Mouse (Mus musculus) lung, adult 2 months (tissue): ENCODE measurements around the gene Rpp14. TPM values are rescaled to one million over a fixed set of nuclear protein-coding genes. Genes with fewer than 3 reads are reported as not detected.

Source experiments
- DNase-seq: peaks from one replicate; pipeline ENCODE4 v3.0.0; 2022
- H3K4me1 ChIP-seq: fragments of 200-500 bp; 2 replicates; pipeline ENCODE4 v1.6.1; 2011; ENCODE audit warnings: low read length; ENCODE audit not compliant: control insufficient read depth, insufficient read depth
- H3K4me3 ChIP-seq: fragments of 200-500 bp; replicated peaks from 2 replicates; pipeline ENCODE3; 2011; ENCODE audit warnings: low read depth, mild to moderate bottlenecking, control low read depth, low read length; ENCODE audit errors: extremely low read depth
- CTCF ChIP-seq: fragments of 200-500 bp; IDR thresholded peaks from 2 replicates; pipeline ENCODE4 v1.5.1; 2011; ENCODE audit warnings: mild to moderate bottlenecking, low read length, control low read depth; ENCODE audit not compliant: insufficient read depth
- POLR2A ChIP-seq: fragments of 200-500 bp; IDR thresholded peaks from 2 replicates; pipeline ENCODE4 v1.6.1; 2011; ENCODE audit warnings: low read depth, mild to moderate bottlenecking, control low read depth, low read length, borderline replicate concordance; ENCODE audit errors: extremely low read depth
- WGBS: fragments of 180-500 bp; shearing (Covaris S2); methylation state at CpG from one replicate; pipeline ENCODE4 v1.1.7; 2018; 5-methylcytosine and 5-hydroxymethylcytosine counted together
- polyA plus RNA-seq: library from polyadenylated mRNA; depleted of rRNA; stranded (reverse); fragments of >200 nt; gene quantifications from 2 replicates; pipeline ENCODE4 v1.2.3, GENCODE M21; 2012

The Rpp14 gene
- polyA plus RNA-seq, 1 experiment: 8.2 TPM

DNA sequence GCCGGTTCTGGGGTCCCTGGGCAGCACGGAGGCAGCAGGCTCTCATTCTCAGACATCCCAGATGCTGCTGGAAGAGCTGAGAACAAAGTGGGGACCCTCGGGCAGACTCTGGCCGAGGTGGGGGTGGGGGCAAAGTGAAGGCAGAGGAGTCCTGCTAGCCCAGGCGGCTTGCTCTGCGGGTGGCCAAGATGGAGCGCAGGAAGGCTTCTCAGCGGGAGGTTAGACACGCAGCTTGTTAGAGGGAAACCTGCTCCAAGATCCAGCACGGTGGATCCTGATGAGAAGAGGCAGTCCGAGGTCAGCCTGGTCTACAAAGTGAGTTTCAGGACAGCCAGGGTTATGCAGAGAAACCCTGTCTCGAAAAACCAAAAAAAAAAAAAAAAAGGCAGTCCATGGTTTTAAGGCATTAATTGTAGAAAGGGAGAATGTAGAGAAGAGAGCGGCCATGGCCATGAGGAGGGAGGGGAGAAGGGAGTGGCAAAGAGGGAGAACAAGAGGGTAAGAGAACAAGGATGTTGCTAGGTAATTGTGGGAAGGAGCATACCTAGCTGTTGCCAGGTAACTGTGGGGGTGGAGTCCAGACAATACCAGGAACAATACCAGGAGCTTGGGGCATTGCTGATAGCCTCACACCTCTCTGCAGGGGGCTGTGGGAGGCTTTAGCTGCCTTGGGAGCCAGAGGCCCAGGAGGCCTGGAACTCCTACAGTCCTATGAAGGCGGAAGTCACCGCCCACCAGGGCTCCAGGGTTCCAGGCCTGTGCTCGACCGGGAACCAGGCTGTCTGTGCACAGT is 25.7 kb upstream of the Rpp14 start:
- DNase-seq: peak; percentile 8
- H3K4me1 ChIP-seq: no peaks in the 10 kb centered on the region
- no peak overlapping the region for H3K4me3 ChIP-seq
- 63% methylated on average over 17 of the region's 17 CpGs for WGBS
- TF ChIP-seq POLR2A: no peak
- TF ChIP-seq CTCF: no peak

DNA sequence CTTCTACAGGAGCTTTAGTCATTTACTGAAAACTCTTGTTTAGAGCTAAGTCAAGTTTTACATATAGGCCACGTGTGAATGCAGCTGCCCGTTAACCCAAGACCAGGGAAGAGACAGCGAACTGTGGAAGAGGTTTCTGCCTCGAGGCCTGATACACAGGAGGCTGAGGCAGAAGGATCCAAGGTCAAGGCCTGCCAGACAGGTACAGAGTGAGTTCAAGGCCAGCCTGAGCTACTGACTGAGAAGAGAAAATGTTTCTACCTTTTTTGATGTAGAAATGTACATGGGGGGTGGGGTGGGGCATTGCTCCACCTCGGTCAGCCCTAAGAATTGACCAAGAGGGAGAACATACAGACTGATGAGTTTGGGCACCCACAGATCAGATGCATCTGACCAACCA is 24.1 kb upstream of the Rpp14 start:
- 93% methylated on average over 5 of the region's 5 CpGs for WGBS
- no peaks in the 10 kb centered on the region for H3K4me1 ChIP-seq
- no peak for TF ChIP-seq POLR2A
- TF ChIP-seq CTCF: no peak
- no peak for DNase-seq
- no peak overlapping the region for H3K4me3 ChIP-seq

DNA sequence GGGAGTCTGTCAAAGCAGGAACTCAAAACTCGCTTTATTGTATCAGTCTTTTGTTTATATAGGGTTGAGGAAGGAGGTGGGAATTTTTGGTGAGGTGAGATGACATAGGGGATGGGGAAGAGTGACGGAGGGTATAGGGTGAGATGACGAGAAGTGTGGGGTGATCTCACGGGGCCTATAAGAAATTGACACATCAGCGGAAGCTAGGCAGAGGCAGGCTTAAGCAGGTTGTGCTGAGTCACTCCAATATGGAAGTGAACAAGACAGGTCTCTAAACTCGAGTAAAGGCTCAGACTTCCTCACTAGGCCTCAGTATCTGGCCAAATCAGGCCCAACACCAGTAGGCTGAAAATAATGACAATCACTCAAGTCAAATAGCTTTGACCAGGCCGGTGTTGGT is 20.2 kb upstream of the Rpp14 start:
- Histone ChIP-seq H3K4me1 (no peaks in the 10 kb centered on the region), H3K4me3 (no peak overlapping the region)
- no peak for DNase-seq
- WGBS: 88% methylated on average over 7 of the region's 7 CpGs
- no peak for TF ChIP-seq CTCF
- no peak for TF ChIP-seq POLR2A

DNA sequence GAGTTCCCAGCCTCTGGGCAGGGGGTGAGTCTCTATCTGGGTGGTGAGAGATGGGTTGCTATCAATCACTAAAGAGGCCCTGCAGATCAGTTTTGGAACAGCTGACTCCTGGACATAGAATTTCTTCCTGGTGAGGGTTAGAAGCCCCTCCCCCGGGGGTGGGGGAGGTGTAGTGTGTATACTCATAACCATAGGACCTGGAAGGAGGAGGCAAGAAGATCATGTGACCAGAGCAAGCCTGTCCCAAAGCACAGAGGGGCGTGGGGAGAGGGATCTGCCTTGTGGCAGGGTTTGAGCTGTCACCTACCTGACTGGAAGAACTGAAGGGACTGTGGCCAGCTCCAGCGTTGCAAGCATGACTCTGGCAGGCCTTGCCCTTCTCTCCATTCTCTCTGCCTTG is 18.1 kb upstream of the Rpp14 start:
- Histone ChIP-seq H3K4me1 (no peaks in the 10 kb centered on the region), H3K4me3 (no peak overlapping the region)
- DNase-seq: no peak
- WGBS: 35% methylated on average over 3 of the region's 3 CpGs
- TF ChIP-seq POLR2A (no peak), CTCF (no peak)

DNA sequence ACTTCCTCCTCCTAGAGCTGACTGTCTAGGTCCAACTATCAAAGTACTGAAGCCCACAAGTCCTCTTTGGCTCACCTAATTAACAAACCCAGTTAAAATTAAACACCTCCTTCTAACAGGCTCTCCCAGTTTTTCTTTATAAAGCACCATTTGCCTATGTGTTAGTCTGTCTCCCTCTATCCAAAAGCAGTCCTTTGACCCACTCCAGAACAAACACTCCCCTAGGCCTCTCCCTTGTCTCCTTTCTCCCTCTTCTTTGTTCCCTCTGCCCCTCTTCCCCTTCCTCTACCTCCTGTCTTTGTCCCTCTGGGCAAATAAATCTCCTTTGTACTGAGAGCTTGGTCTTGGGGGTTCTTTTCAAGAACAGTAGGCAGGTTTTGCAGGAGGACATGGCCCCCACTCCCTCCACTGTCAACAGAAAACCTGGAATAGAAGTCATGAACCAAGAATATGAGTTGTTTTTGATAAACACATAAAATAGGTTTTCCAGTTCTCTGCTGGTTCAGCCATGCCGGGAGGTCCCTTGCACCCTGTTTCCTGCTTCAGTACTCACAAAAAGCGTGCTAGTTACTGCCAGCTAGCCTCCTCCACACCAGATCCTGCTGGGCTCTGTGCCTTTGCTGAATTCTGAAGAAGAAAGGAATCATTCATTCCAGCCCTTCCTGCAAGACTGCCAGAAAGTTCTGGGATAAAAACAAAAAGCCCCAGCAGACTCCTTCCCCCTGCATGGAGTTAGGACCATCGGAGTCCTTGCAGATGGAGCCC is 17.4 kb upstream of the Rpp14 start:
- WGBS: 47% methylated on average over 3 of the region's 3 CpGs
- no peak for DNase-seq
- H3K4me1 ChIP-seq: no peaks in the 10 kb centered on the region
- H3K4me3 ChIP-seq: no peak overlapping the region
- TF ChIP-seq POLR2A (no peak), CTCF (no peak)

DNA sequence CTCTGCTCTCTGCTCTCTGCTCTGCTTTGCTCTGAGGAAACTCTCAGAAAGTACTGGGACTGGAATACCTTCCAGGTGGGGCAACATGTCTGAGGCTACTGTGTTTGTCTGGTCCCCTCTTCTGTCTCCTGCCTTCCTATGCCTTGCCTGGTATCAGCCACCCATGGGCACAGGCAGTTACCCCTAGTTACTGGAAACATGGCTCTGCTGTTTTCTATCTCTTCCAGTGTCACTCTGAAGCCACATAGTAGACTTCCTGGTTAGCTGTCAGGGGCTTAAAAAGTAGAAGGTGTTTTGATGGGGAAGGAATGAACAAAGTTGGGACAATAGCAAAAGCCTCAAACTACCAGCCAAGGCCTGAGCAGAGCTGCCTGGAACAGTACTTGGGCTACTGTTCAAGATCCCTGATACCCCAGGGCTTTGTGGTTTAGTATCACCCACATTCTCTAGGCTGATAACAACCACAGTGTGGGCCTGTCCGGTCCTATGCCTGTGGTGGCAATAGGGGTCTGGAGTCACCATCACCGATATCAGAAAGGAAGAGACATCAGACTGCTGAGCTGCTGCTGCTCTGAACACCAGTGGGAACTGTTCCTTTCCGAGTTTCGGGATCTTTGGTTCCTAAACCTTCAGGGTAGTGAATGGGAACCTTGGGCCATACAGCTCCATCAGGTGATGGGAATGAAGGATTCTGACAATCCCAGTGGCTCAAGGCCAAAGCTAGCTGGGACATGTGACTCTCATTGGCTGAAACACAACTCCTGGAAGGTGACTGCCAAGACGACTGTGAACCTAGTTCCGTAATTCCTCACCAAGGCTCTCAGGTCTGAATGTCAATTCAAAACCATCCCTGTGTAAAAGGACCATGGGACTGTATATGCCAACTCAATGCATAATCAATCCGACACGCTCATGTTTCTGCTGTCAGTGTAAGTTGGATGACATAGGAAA is 16.1 kb upstream of the Rpp14 start:
- no peak for TF ChIP-seq CTCF
- TF ChIP-seq POLR2A: no peak
- no peak overlapping the region for H3K4me3 ChIP-seq
- WGBS: 82% methylated on average over 8 of the region's 8 CpGs
- DNase-seq: no peak
- no peaks in the 10 kb centered on the region for H3K4me1 ChIP-seq

DNA sequence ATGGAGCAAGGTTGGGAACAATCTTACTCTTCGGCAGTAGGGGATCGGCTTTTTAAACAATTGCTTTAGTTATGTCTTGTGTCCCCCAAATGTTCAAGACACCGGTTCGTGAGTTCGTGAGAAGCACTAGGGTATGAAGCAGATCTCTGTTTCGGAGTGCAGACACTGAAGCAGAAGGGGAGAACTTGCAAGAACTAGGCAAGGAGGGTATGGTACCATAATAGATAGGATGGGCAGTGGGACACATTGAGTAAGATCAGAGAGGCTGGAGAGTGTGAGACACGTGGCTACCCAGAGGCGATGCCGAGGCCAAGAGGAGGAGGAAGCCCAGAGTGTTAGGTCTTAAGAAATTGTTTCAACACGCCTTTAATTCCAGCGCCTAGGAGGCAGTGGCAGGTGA is 551 bp downstream of the Rpp14 start:
- under 1% methylated on average over 11 of the region's 11 CpGs for WGBS
- TF ChIP-seq POLR2A (no peak), CTCF (no peak)
- peak overlapping the region; percentile 98 for H3K4me3 ChIP-seq

DNA sequence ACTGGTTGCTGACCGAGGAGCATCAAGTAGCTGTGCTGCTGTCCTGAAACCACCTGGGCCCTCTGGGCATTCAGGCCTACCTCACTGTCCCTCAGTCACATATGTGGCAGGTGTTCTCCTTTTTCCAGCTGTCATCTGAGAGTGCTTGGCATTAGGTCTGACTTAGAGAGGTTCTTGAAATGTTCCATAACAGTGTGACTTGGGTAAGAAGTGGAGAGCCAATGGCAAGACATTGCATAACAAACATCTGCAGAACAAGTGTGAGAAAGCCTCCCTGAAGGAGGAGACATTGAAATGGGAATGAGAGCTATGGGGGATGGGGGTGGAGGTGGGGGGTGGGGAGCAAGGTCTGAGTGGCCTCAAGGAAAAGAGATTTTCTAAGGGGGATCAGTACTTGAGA is 2.8 kb downstream of the Rpp14 start:
- 90% methylated on average over 1 of the region's 1 CpGs for WGBS
- no peak overlapping the region for H3K4me3 ChIP-seq
- peaks cover 4% of the 10 kb centered on the region; the same call in 1 of the 2 replicates for H3K4me1 ChIP-seq
- DNase-seq: no peak
- TF ChIP-seq POLR2A: no peak
- TF ChIP-seq CTCF: no peak

More for the DNA sequence above, 551 bp downstream of the Rpp14 start:
- DNase-seq: peak; percentile 34
- peaks cover 4% of the 10 kb centered on the region; the same call in 1 of the 2 replicates for H3K4me1 ChIP-seq

DNA sequence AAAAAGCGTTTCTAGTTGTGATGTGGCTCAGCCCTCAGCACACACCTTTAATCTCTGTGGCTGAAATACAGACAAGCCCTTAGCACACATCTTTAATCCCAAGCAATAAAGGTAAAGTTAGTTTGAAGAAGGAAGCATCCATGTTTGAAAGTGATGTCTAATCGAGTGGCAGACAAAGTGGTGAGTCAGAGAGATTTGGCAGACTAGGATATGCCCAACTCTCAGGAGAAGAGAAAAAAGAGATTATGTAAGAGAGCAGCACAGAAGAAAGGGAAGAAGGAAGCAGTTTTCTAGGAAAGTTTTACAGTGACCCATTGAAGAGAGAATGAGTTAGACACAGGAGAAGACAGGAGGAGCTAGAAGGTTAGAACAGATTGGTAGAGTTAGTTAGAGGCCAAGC is 8.8 kb downstream of the Rpp14 start:
- TF ChIP-seq POLR2A (no peak), CTCF (no peak)
- H3K4me3 ChIP-seq: no peak overlapping the region
- no peaks in the 10 kb centered on the region for H3K4me1 ChIP-seq
- DNase-seq: no peak
- WGBS: 88% methylated on average over 2 of the region's 2 CpGs
